Mouse (Mus musculus): ENCODE data around the gene Dhx36.

Gene Dhx36

GRCm38 (mm10) chr3:62506488-62507205, at the start of gene Dhx36:
TSS of gene Dhx36 (minus strand) at chr3:62507004.
- peak; percentile 98 for DNase-seq

- DNase-seq = no peak
Measured at GRCm38 (mm10) chr3:62527593-62527992, 20.8 kb upstream of the Dhx36 start.

GRCm38 (mm10) chr3:62527160-62527559, 20.4 kb upstream of the Dhx36 start:
- no peak for DNase-seq

GRCm38 (mm10) chr3:62507206-62507647, 423 bp upstream of the Dhx36 start:
- no peak for DNase-seq

GRCm38 (mm10) chr3:62505166-62505900, 1.5 kb downstream of the Dhx36 start:
- no peak for DNase-seq

GRCm38 (mm10) chr3:62499327-62499726, 7.5 kb downstream of the Dhx36 start:
- no peak for DNase-seq

- no peak for DNase-seq
Measured at GRCm38 (mm10) chr3:62492568-62492967, 14.2 kb downstream of the Dhx36 start.

GRCm38 (mm10) chr3:62484340-62484739, 22.5 kb downstream of the Dhx36 start:
- no peak for DNase-seq

- no peak for DNase-seq
Measured at GRCm38 (mm10) chr3:62470179-62470578, 36.6 kb downstream of the Dhx36 start.

GRCm38 (mm10) chr3:62464276-62464675, 42.5 kb downstream of the Dhx36 start:
- no peak for DNase-seq

- no peak for DNase-seq
Measured at GRCm38 (mm10) chr3:62459483-62459882, 47.3 kb downstream of the Dhx36 start.

- peak; percentile 56 for DNase-seq
Measured at GRCm38 (mm10) chr3:62458284-62459013, 48.4 kb downstream of the Dhx36 start.

- DNase-seq = peak; percentile 73
Measured at GRCm38 (mm10) chr3:62455854-62456253, 51.0 kb downstream of the Dhx36 start.

- peak; percentile 25 for DNase-seq
Measured at GRCm38 (mm10) chr3:62454096-62454495, 52.7 kb downstream of the Dhx36 start.

- DNase-seq = no peak
Measured at GRCm38 (mm10) chr3:62452961-62453360, 53.8 kb downstream of the Dhx36 start.

GRCm38 (mm10) chr3:62449871-62450496, 56.8 kb downstream of the Dhx36 start:
- no peak for DNase-seq

GRCm38 (mm10) chr3:62447151-62447550, 59.7 kb downstream of the Dhx36 start:
- DNase-seq = no peak

- DNase-seq = no peak
Measured at GRCm38 (mm10) chr3:62446271-62446670, 60.5 kb downstream of the Dhx36 start.

- DNase-seq = no peak
Measured at GRCm38 (mm10) chr3:62443582-62444194, 63.1 kb downstream of the Dhx36 start.

- DNase-seq = no peak
Measured at GRCm38 (mm10) chr3:62440431-62440969, 66.3 kb downstream of the Dhx36 start.

GRCm38 (mm10) chr3:62435923-62436322, 70.9 kb downstream of the Dhx36 start:
- DNase-seq = no peak

GRCm38 (mm10) chr3:62433675-62434074, 73.1 kb downstream of the Dhx36 start:
- DNase-seq = no peak

Data from layer of hippocampus, adult 9-11 months (tissue).